In the genomic region with DNA sequence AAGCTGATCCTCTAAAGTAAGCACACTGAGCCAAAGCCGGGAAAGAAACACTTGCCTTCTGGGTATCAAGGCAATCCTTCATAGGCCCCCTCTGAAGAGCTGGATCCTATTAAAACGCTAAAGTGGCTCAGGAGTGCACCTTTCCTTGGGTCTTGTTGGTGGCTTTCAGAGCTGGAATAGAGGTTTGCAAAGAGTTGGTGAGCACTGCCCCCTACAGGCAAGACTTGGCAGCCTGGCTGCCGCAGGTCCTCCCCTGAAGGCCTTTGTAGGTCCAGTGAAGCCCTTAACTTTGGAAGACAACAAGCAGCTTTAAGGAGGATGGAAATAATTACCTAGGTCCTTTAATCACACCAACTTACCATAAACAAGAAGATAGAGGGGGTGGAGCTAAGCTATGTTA, we compare ENCODE assay signal across 10 mouse cellular contexts. TPM values are rescaled to one million over a fixed set of nuclear protein-coding genes. Genes with fewer than 3 reads are reported as not detected.
DNase-seq lines count a peak whose midpoint lies in the region; ATAC-seq and TF ChIP-seq lines count a peak whose summit lies in the region.
"Had no signal": no experiment of that assay in that cellular context is flagged by ENCODE, and none has a peak within 500 bp of the region (broad histone marks: within the 10 kb centered on the region; RNA-seq: fewer than 3 reads in every experiment).

No protein-coding gene starts in this region.

- H3K9ac ChIP-seq in hindbrain, embryonic 11.5 days (ENCODE audit: low read depth, low read length): no peak overlapping the region
- H3K9ac ChIP-seq in hindbrain, embryonic 12.5 days: no peak overlapping the region
- H3K9ac ChIP-seq in CH12.LX (ENCODE audit: insufficient read depth, low read depth): no peak overlapping the region
- H3K9ac ChIP-seq: embryonic facial prominence, embryonic 15.5 days; midbrain, embryonic 12.5 days had no signal

- no peaks in the 10 kb centered on the region for H3K9me3 ChIP-seq in hindbrain, embryonic 11.5 days (ENCODE audit: control insufficient read depth, low read length)
- no peaks in the 10 kb centered on the region for H3K9me3 ChIP-seq in hindbrain, embryonic 12.5 days (replicated peaks)
- H3K9me3 ChIP-seq in CH12.LX (replicated peaks; ENCODE audit: low read length): no peaks in the 10 kb centered on the region
- H3K9me3 ChIP-seq: embryonic facial prominence, embryonic 15.5 days; midbrain, embryonic 12.5 days had no signal

- WGBS in hindbrain, embryonic 11.5 days: 9% methylated on average over 3 of the region's 3 CpGs
- 3% methylated on average over 3 of the region's 3 CpGs for whole genome bisulfite sequencing in hindbrain, embryonic 12.5 days

- no peak overlapping the region for H3K27ac ChIP-seq in hindbrain, embryonic 11.5 days (ENCODE audit: low read depth, low read length)
- H3K27ac ChIP-seq in hindbrain, embryonic 12.5 days: no peak overlapping the region
- H3K27ac ChIP-seq in CH12.LX (ENCODE audit: insufficient read depth, low read depth): no peak overlapping the region
- H3K27ac ChIP-seq in layer of hippocampus, adult 2 months: no peak overlapping the region
- H3K27ac ChIP-seq: embryonic facial prominence, embryonic 15.5 days; midbrain, embryonic 12.5 days had no signal

- no peaks in the 10 kb centered on the region for H3K36me3 ChIP-seq in hindbrain, embryonic 11.5 days (ENCODE audit: control insufficient read depth, insufficient read depth, low read length)
- no peaks in the 10 kb centered on the region for H3K36me3 ChIP-seq in hindbrain, embryonic 12.5 days
- peaks cover 0 to 4% of the 10 kb centered on the region in 2 experiments for H3K36me3 ChIP-seq in CH12.LX (replicated peaks in 1 of 2; ENCODE audit: control insufficient read depth in 1 of 2, insufficient read depth in 1 of 2, low read length in 1 of 2)
- H3K36me3 ChIP-seq: embryonic facial prominence, embryonic 15.5 days; midbrain, embryonic 12.5 days had no signal

- peak; percentile 98 for TF ChIP-seq RAD21 in CH12.LX (IDR thresholded peaks at IDR 0.05; ENCODE audit: low read depth, low read length)

- ATAC-seq in hindbrain, embryonic 11.5 days (ENCODE audit: low FRiP score): no peak
- ATAC-seq in hindbrain, embryonic 12.5 days (ENCODE audit: low FRiP score): no peak
- 0 out of 2 replicates have a peak, but pooled peaks have one; percentile 56 for ATAC-seq in frontal cortex, adult (ENCODE audit: low TSS enrichment)
- ATAC-seq in megakaryocyte, adult 5-6 weeks (ENCODE audit: poor library complexity, severe bottlenecking): peak; percentile 65

- dilution Hi-C loops in CH12.LX (cut with MboI; ENCODE audit: extremely low pct_ligation_motif_present, extremely low pct_unique_long_range_greater_than_20kb, low sequenced_read_pairs): no loop called here

- TF ChIP-seq POLR2A in CH12.LX (IDR thresholded peaks at IDR 0.05; ENCODE audit: low read depth, low read length): no peak

- DNase-seq in hindbrain, embryonic 11.5 days (ENCODE audit: low spot score): peak; percentile 88
- peak; percentile 71 for DNase-seq in CH12.LX (ENCODE audit: extremely low read depth)
- peak; percentile 33 for DNase-seq in c-Kit-negative CD71-positive TER-119-positive erythroid progenitor cells, embryonic 14.5 days (ENCODE audit: low read depth, low spot score)
- peak; percentile 51 to 82 for DNase-seq in layer of hippocampus, adult 2 months (ENCODE audit: low spot score in 2 of 2)
- peak; percentile 44 to 50 for DNase-seq in spleen, postnatal 36 days (ENCODE audit: low spot score in 2 of 2)

- H3K27me3 ChIP-seq in hindbrain, embryonic 11.5 days (ENCODE audit: control insufficient read depth, insufficient read depth, low read length): no peaks in the 10 kb centered on the region
- peaks cover 9% of the 10 kb centered on the region; the same call in 1 of the 2 replicates for H3K27me3 ChIP-seq in hindbrain, embryonic 12.5 days
- H3K27me3 ChIP-seq in CH12.LX (replicated peaks): no peaks in the 10 kb centered on the region

- peak; percentile 86 to 98 for TF ChIP-seq CTCF in CH12.LX (conservative IDR thresholded peaks at IDR 0.05 in 1 of 2, IDR thresholded peaks at IDR 0.05 in 1 of 2; ENCODE audit: low read depth in 2 of 2, low read length in 2 of 2)
- TF ChIP-seq CTCF in layer of hippocampus, adult 2 months (conservative IDR thresholded peaks at IDR 0.05): peak; percentile 96

- peaks cover 5% of the 10 kb centered on the region for H3K4me1 ChIP-seq in hindbrain, embryonic 11.5 days (replicated peaks; ENCODE audit: control insufficient read depth, insufficient read depth, low read length)
- peaks cover 7% of the 10 kb centered on the region for H3K4me1 ChIP-seq in hindbrain, embryonic 12.5 days
- peaks cover 9 to 34% of the 10 kb centered on the region in 2 experiments; a peak in 3 of 4 replicates for H3K4me1 ChIP-seq in CH12.LX (ENCODE audit: control insufficient read depth in 1 of 2, insufficient read depth in 2 of 2)

- no peak for TF ChIP-seq EP300 in CH12.LX (IDR thresholded peaks at IDR 0.05; ENCODE audit: low read length)

- in situ Hi-C loops in CH12.LX (cut with MboI; ENCODE audit: low pct_ligation_motif_present, low pct_unique_long_range_greater_than_20kb, low sequenced_read_pairs): loop anchor here (5.0 to 10.0 kb wide), 3 partner anchors 106 to 304 kb away; a partner anchor contains a TSS

- no peak overlapping the region for H3K4me2 ChIP-seq in hindbrain, embryonic 11.5 days (replicated peaks; ENCODE audit: low read depth, low read length)
- H3K4me2 ChIP-seq in hindbrain, embryonic 12.5 days (replicated peaks): no peak overlapping the region
- no peak overlapping the region for H3K4me2 ChIP-seq in CH12.LX (ENCODE audit: insufficient read depth, low read depth, poor library complexity, severe bottlenecking)
- H3K4me2 ChIP-seq: embryonic facial prominence, embryonic 15.5 days; midbrain, embryonic 12.5 days had no signal

- H3K79me2 ChIP-seq in CH12.LX (replicated peaks; ENCODE audit: control insufficient read depth, extremely low read depth, insufficient read depth, poor library complexity, severe bottlenecking): peaks cover 7% of the 10 kb centered on the region; the same call in 1 of the 2 replicates

- no peak overlapping the region for H3K4me3 ChIP-seq in hindbrain, embryonic 11.5 days (ENCODE audit: low read depth, low read length)
- no peak overlapping the region for H3K4me3 ChIP-seq in hindbrain, embryonic 12.5 days
- no peak overlapping the region for H3K4me3 ChIP-seq in CH12.LX (replicated peaks in 1 of 3; ENCODE audit: low read depth in 2 of 3, low read length in 2 of 3, poor library complexity in 1 of 3)
- no peak overlapping the region for H3K4me3 ChIP-seq in layer of hippocampus, adult 2 months
- H3K4me3 ChIP-seq: embryonic facial prominence, embryonic 15.5 days; midbrain, embryonic 12.5 days had no signal

TF ChIP-seq in CH12.LX, 34 proteins besides CTCF, POLR2A, EP300 and RAD21 (continues in another document):
- TF ChIP-seq CHD1 (IDR thresholded peaks at IDR 0.05; ENCODE audit: low read depth, low read length): no peak
- peak; percentile 58; the same call in 1 of the 2 replicates for TF ChIP-seq NELFE (IDR thresholded peaks at IDR 0.05; ENCODE audit: low read depth, low read length)
- TF ChIP-seq NRF1 (IDR thresholded peaks at IDR 0.05; ENCODE audit: low read depth, low read length): no peak
- TF ChIP-seq KAT2A (IDR thresholded peaks at IDR 0.05; ENCODE audit: insufficient replicate concordance, low read length): no peak
- TF ChIP-seq USF2 (conservative IDR thresholded peaks at IDR 0.05; ENCODE audit: low read depth, low read length): no peak
- no peak for TF ChIP-seq MXI1 (IDR thresholded peaks at IDR 0.05; ENCODE audit: low read depth, low read length)
- TF ChIP-seq UBTF (IDR thresholded peaks at IDR 0.05; ENCODE audit: low read depth, low read length): no peak
- no peak for TF ChIP-seq MAX (IDR thresholded peaks at IDR 0.05; ENCODE audit: low read length)
- TF ChIP-seq POLR2AphosphoS2 (IDR thresholded peaks at IDR 0.05; ENCODE audit: low read depth, low read length): no peak
- TF ChIP-seq ELF1 (IDR thresholded peaks at IDR 0.05; ENCODE audit: low read depth, low read length): no peak
- no peak for TF ChIP-seq ZKSCAN1 (IDR thresholded peaks at IDR 0.05; ENCODE audit: borderline replicate concordance, low read depth, low read length)
- TF ChIP-seq TBP (conservative IDR thresholded peaks at IDR 0.05; ENCODE audit: low read depth, low read length): no peak
- no peak for TF ChIP-seq SIN3A (IDR thresholded peaks at IDR 0.05; ENCODE audit: low read length)
- no peak for TF ChIP-seq CHD2 (IDR thresholded peaks at IDR 0.05; ENCODE audit: low read length)
- TF ChIP-seq JUN (IDR thresholded peaks at IDR 0.05; ENCODE audit: insufficient read depth, low read depth, low read length): no peak
- TF ChIP-seq TCF12 (IDR thresholded peaks at IDR 0.05; ENCODE audit: low read depth, low read length): no peak

RNA-seq across cellular contexts. Expression of a gene that starts 2.4 kb away (rescaled TPM):
- polyA plus RNA-seq in hindbrain, embryonic 11.5 days (2014; fragmentation: Nextera tagmentation; extraction: Ambion mirVana): 43.3 and 43.6 TPM in 2 replicates
- polyA plus RNA-seq in hindbrain, embryonic 12.5 days (2016; fragmentation: Nextera tagmentation; extraction: Ambion mirVana): 41.7 and 43.3 TPM in 2 replicates
- total RNA-seq in CH12.LX (2012; rRNA removed) (31.2 and 39.7 TPM in 2 replicates), CH12.LX (2014; rRNA removed) (64.6 and 65.5 TPM in 2 replicates)
- 47.5 and 54.6 TPM in 2 replicates for polyA plus RNA-seq in CH12.LX (2012; ENCODE audit: insufficient read length, low read depth)
- total RNA-seq in layer of hippocampus, adult 2 months (2021): 10 to 100 TPM; 19.4 to 23.4 TPM
- 20.2 and 30.8 TPM in 2 replicates for total RNA-seq in megakaryocyte, adult 5-6 weeks (2015)
- 21.8 and 23.2 TPM in 2 replicates for total RNA-seq in megakaryocyte, adult 5-6 weeks (2017)

RNA-seq across cellular contexts. Expression of a gene that starts 10.4 kb away (rescaled TPM):
- 99.0 and 104 TPM in 2 replicates for polyA plus RNA-seq in hindbrain, embryonic 11.5 days (2014; fragmentation: Nextera tagmentation; extraction: Ambion mirVana)
- polyA plus RNA-seq in hindbrain, embryonic 12.5 days (2016; fragmentation: Nextera tagmentation; extraction: Ambion mirVana): 96.5 and 96.6 TPM in 2 replicates
- 79.1 and 79.8 TPM in 2 replicates for total RNA-seq in CH12.LX (2012; rRNA removed)
- 57.3 and 58.3 TPM in 2 replicates for total RNA-seq in CH12.LX (2014; rRNA removed)
- 67.0 and 82.9 TPM in 2 replicates for polyA plus RNA-seq in CH12.LX (2012; ENCODE audit: insufficient read length, low read depth)
- 10 to 100 TPM; 36.2 to 40.6 TPM for total RNA-seq in layer of hippocampus, adult 2 months (2021)
- 37.3 and 42.7 TPM in 2 replicates for total RNA-seq in megakaryocyte, adult 5-6 weeks (2015)
- total RNA-seq in megakaryocyte, adult 5-6 weeks (2017): 62.2 and 64.9 TPM in 2 replicates

RNA-seq across cellular contexts. Expression of a gene that starts 18.9 kb away (rescaled TPM):
- polyA plus RNA-seq in hindbrain, embryonic 11.5 days (2014; fragmentation: Nextera tagmentation; extraction: Ambion mirVana): 22.3 and 22.6 TPM in 2 replicates
- 171 and 195 TPM in 2 replicates for polyA plus RNA-seq in hindbrain, embryonic 12.5 days (2016; fragmentation: Nextera tagmentation; extraction: Ambion mirVana)
- total RNA-seq in CH12.LX (2012; rRNA removed) (1.9 and 2.0 TPM in 2 replicates), CH12.LX (2014; rRNA removed) (0.56 and 0.57 TPM in 2 replicates)
- polyA plus RNA-seq in CH12.LX (2012; ENCODE audit: insufficient read length, low read depth): 0.87 and 2.1 TPM in 2 replicates
- 10 to 100 TPM in 1 of 2 experiments, 1 to 10 TPM in 1; 6.8 to 10.4 TPM for total RNA-seq in layer of hippocampus, adult 2 months (2021)
- total RNA-seq in megakaryocyte, adult 5-6 weeks (2015): 0.62 and 1.3 TPM in 2 replicates
- total RNA-seq in megakaryocyte, adult 5-6 weeks (2017): 0.16 and 0.51 TPM in 2 replicates

Comparison
In these comparisons a context has a peak if more than half of its experiments do, and no peak if none do; other contexts are left out.
1. ATAC-seq: peak in frontal cortex, adult (single experiment) and megakaryocyte, adult 5-6 weeks (single experiment); none in hindbrain, embryonic 11.5 days (single experiment) and hindbrain, embryonic 12.5 days (single experiment).
2. DNase-seq: peak in every context shown above with its lines; median percentile 88 in hindbrain, embryonic 11.5 days; 71 in CH12.LX; 66 in layer of hippocampus, adult 2 months; 47 in spleen, postnatal 36 days; 33 in c-Kit-negative CD71-positive TER-119-positive erythroid progenitor cells, embryonic 14.5 days.